ENCODE assay signal across 20 mouse cellular contexts in genomic region chr7:64053766-64054165, GRCm38 (mm10).
DNase-seq lines count a peak whose midpoint lies in the region; ATAC-seq lines count a peak whose summit lies in the region.
"Had no signal": no experiment of that assay in that cellular context is flagged by ENCODE, and none has a peak within 500 bp of the region (broad histone marks: within the 10 kb centered on the region; RNA-seq: fewer than 3 reads in every experiment).

No protein-coding gene starts in this region.

- H3K9me3 ChIP-seq in kidney, embryonic 15.5 days (replicated peaks) = no peaks in the 10 kb centered on the region
- H3K9me3 ChIP-seq: hindbrain, embryonic 15.5 days; liver, embryonic 13.5 days; lung, embryonic 15.5 days had no signal

- 57% methylated on average over 12 of the region's 12 CpGs for WGBS in kidney, embryonic 15.5 days

- H3K4me3 ChIP-seq in kidney, embryonic 15.5 days (replicated peaks) = no peak overlapping the region
- H3K4me3 ChIP-seq: heart, adult 2 months; hindbrain, embryonic 15.5 days; left cerebral cortex, adult 2 months; liver, embryonic 13.5 days; lung, embryonic 15.5 days had no signal

- H3K4me2 ChIP-seq in kidney, embryonic 15.5 days = no peak overlapping the region
- H3K4me2 ChIP-seq: hindbrain, embryonic 15.5 days; liver, embryonic 13.5 days; lung, embryonic 15.5 days had no signal

- no peak overlapping the region for H3K9ac ChIP-seq in kidney, embryonic 15.5 days
- H3K9ac ChIP-seq: hindbrain, embryonic 15.5 days; liver, embryonic 13.5 days; lung, embryonic 15.5 days had no signal

- H3K4me1 ChIP-seq in kidney, embryonic 15.5 days = peaks cover 10% of the 10 kb centered on the region

- no peak overlapping the region for H3K27ac ChIP-seq in kidney, embryonic 15.5 days
- H3K27ac ChIP-seq: heart, adult 2 months; hindbrain, embryonic 15.5 days; left cerebral cortex, adult 2 months; liver, embryonic 13.5 days; lung, embryonic 15.5 days had no signal

- peak; percentile 60 for DNase-seq in cerebellum, adult 11-12 months
- DNase-seq in cerebellum, postnatal 4 days (ENCODE audit: low spot score in 2 of 2) = no peak
- DNase-seq in kidney, postnatal 25 days = peak; percentile 10 to 51
- DNase-seq in ZHBTc4 (ENCODE audit: low read depth, low spot score) = peak; percentile 56
- peak; percentile 50 to 56 for DNase-seq in cerebellum, postnatal 36 days
- DNase-seq: adrenal gland, adult 2 months; embryo, embryonic 11 days; gastrocnemius, postnatal 14 days; heart, adult 2 months; heart, postnatal 36 days; layer of hippocampus, adult 9-11 months; liver, embryonic 13.5 days; lung, postnatal 4 days; thymus, postnatal 25 days had no signal

- ATAC-seq in kidney, embryonic 15.5 days (replicated peaks; ENCODE audit: low FRiP score) = no peak
- ATAC-seq in inflammation-experienced regulatory T-cells, adult 6 months = no peak
- ATAC-seq: intestine, embryonic 16.5 days had no signal

- no peaks in the 10 kb centered on the region for H3K27me3 ChIP-seq in kidney, embryonic 15.5 days
- H3K27me3 ChIP-seq: hindbrain, embryonic 15.5 days; liver, embryonic 13.5 days; lung, embryonic 15.5 days had no signal

- H3K36me3 ChIP-seq in kidney, embryonic 15.5 days = no peaks in the 10 kb centered on the region
- H3K36me3 ChIP-seq: hindbrain, embryonic 15.5 days; liver, embryonic 13.5 days; lung, embryonic 15.5 days had no signal

Comparison
In these comparisons a context has a peak if more than half of its experiments do, and no peak if none do; other contexts are left out.
1. DNase-seq: peak in cerebellum, adult 11-12 months (single experiment), kidney, postnatal 25 days (2 of 2), ZHBTc4 (single experiment) and cerebellum, postnatal 36 days (2 of 2); none in cerebellum, postnatal 4 days (0 of 2).